Mouse (Mus musculus) neural tube, embryonic 15.5 days (tissue): ENCODE measurements around the gene Errfi1. TPM values are rescaled to one million over a fixed set of nuclear protein-coding genes. Genes with fewer than 3 reads are reported as not detected.
"Not testable (repeated sequence)": the region's sequence is repeated elsewhere in the genome, so short reads cannot be mapped to it uniquely, and the experiment has no call there.

Experiments used
- ATAC-seq: fragments of 200-750 bp; cut with Nextera tagmentation; 2 replicates; pipeline ENCODE4 v1.8.0; 2017; ENCODE audit warnings: mild to moderate bottlenecking, moderate TSS enrichment, moderate library complexity; ENCODE audit not compliant: low FRiP score
- H3K27ac ChIP-seq: fragments of 300-500 bp; sonication (generic); replicated peaks from 2 replicates; pipeline ENCODE4 v1.5.1; 2015; ENCODE audit warnings: mild to moderate bottlenecking, inconsistent platforms
- H3K27me3 ChIP-seq: fragments of 300-500 bp; sonication (generic); replicated peaks from 2 replicates; pipeline ENCODE4 v1.6.1; 2015; ENCODE audit warnings: inconsistent platforms
- H3K36me3 ChIP-seq: fragments of 300-500 bp; sonication (generic); 2 replicates; pipeline ENCODE4 v1.6.1; 2015; ENCODE audit warnings: inconsistent platforms
- H3K4me1 ChIP-seq: fragments of 300-500 bp; sonication (generic); 2 replicates; pipeline ENCODE4 v1.6.1; 2015; ENCODE audit warnings: inconsistent platforms
- H3K4me2 ChIP-seq: fragments of 300-500 bp; sonication (generic); 2 replicates; pipeline ENCODE4 v1.6.1; 2015; ENCODE audit warnings: inconsistent platforms, mild to moderate bottlenecking, moderate library complexity
- H3K4me3 ChIP-seq: fragments of 300-500 bp; sonication (generic); replicated peaks from 2 replicates; pipeline ENCODE4 v1.5.1; 2015; ENCODE audit warnings: mild to moderate bottlenecking, inconsistent platforms
- H3K9ac ChIP-seq: fragments of 300-500 bp; sonication (generic); replicated peaks from 2 replicates; pipeline ENCODE4 v1.6.1; 2015; ENCODE audit warnings: mild to moderate bottlenecking, inconsistent platforms
- H3K9me3 ChIP-seq: fragments of 300-500 bp; sonication (generic); replicated peaks from 2 replicates; pipeline ENCODE4 v1.6.1; 2016; ENCODE audit warnings: inconsistent platforms
- WGBS: fragments of 180-500 bp; shearing (Covaris S2); methylation state at CpG from one replicate; pipeline ENCODE4 v1.1.7; 2015; ENCODE audit warnings: mixed read lengths; 5-methylcytosine and 5-hydroxymethylcytosine counted together
- polyA plus RNA-seq: library from polyadenylated mRNA; unstranded; fragments of >200 nt; fragmentation: Nextera tagmentation; extraction: Ambion mirVana; gene quantifications from 2 replicates; pipeline ENCODE4 v1.2.1, GENCODE M21; 2015

The Errfi1 gene
- polyA plus RNA-seq, 1 experiment from 2014 or later = 57.4 TPM

- no peak overlapping the region for H3K4me2 ChIP-seq
- 82% methylated on average over 6 of the region's 6 CpGs for WGBS
- no peak overlapping the region for H3K27ac ChIP-seq
- H3K4me1 ChIP-seq = peaks cover 25% of the 10 kb centered on the region
- H3K4me3 ChIP-seq = no peak overlapping the region
- H3K27me3 ChIP-seq = no peaks in the 10 kb centered on the region
- peaks cover 31% of the 10 kb centered on the region for H3K36me3 ChIP-seq
- no peak for ATAC-seq
- H3K9ac ChIP-seq = no peak overlapping the region
- no peaks in the 10 kb centered on the region for H3K9me3 ChIP-seq
Measured at GRCm38 (mm10) chr4:150868161-150868560, 14.4 kb downstream of the Errfi1 start.

- no peak overlapping the region for H3K4me3 ChIP-seq
- H3K36me3 ChIP-seq = peaks cover 31% of the 10 kb centered on the region
- WGBS = 87% methylated on average over 2 of the region's 2 CpGs
- H3K27ac ChIP-seq = no peak overlapping the region
- ATAC-seq = no peak
- H3K4me2 ChIP-seq = no peak overlapping the region
- H3K9ac ChIP-seq = no peak overlapping the region
- no peaks in the 10 kb centered on the region for H3K9me3 ChIP-seq
- H3K4me1 ChIP-seq = peaks cover 24% of the 10 kb centered on the region
- H3K27me3 ChIP-seq = no peaks in the 10 kb centered on the region
Measured at GRCm38 (mm10) chr4:150868859-150869258, 15.1 kb downstream of the Errfi1 start.

GRCm38 (mm10) chr4:150869276-150870197 is 15.8 kb downstream of the Errfi1 start:
- H3K27ac ChIP-seq = no peak overlapping the region; the same call in 1 of the 2 replicates
- H3K9ac ChIP-seq = no peak overlapping the region
- H3K4me1 ChIP-seq = peaks cover 24% of the 10 kb centered on the region
- no peaks in the 10 kb centered on the region for H3K27me3 ChIP-seq
- no peak for ATAC-seq
- H3K4me3 ChIP-seq = no peak overlapping the region
- 75% methylated on average over 17 of the region's 17 CpGs for WGBS
- H3K4me2 ChIP-seq = no peak overlapping the region
- no peaks in the 10 kb centered on the region for H3K9me3 ChIP-seq
- peaks cover 31% of the 10 kb centered on the region for H3K36me3 ChIP-seq

GRCm38 (mm10) chr4:150870963-150871391 is 17.3 kb downstream of the Errfi1 start:
- no peak for ATAC-seq

GRCm38 (mm10) chr4:150871392-150872138 is 17.8 kb downstream of the Errfi1 start:
- Histone ChIP-seq H3K9me3 (no peaks in the 10 kb centered on the region), H3K4me3 (no peak overlapping the region), H3K4me2 (no peak overlapping the region), H3K9ac (peak overlapping the region; percentile 7; the same call in 1 of the 2 replicates), H3K36me3 (peaks cover 19% of the 10 kb centered on the region), H3K27me3 (no peaks in the 10 kb centered on the region), H3K27ac (peak overlapping the region; percentile 77), H3K4me1 (peaks cover 19% of the 10 kb centered on the region)
- ATAC-seq = peak; percentile 85
- WGBS = 23% methylated on average over 10 of the region's 10 CpGs

More at GRCm38 (mm10) chr4:150870963-150871391, 17.3 kb downstream of the Errfi1 start:
- Histone ChIP-seq H3K9me3 (no peaks in the 10 kb centered on the region), H3K4me1 (peaks cover 19% of the 10 kb centered on the region), H3K9ac (no peak overlapping the region), H3K27me3 (no peaks in the 10 kb centered on the region), H3K36me3 (peaks cover 25% of the 10 kb centered on the region), H3K4me2 (no peak overlapping the region), H3K27ac (peak overlapping the region; percentile 77; the same call in 1 of the 2 replicates), H3K4me3 (no peak overlapping the region)
- 86% methylated on average over 13 of the region's 13 CpGs for WGBS

- Histone ChIP-seq H3K4me2 (no peak overlapping the region), H3K27me3 (no peaks in the 10 kb centered on the region), H3K4me3 (no peak overlapping the region), H3K36me3 (peaks cover 13% of the 10 kb centered on the region), H3K9ac (peak overlapping the region; percentile 7; the same call in 1 of the 2 replicates), H3K9me3 (no peaks in the 10 kb centered on the region), H3K4me1 (peaks cover 19% of the 10 kb centered on the region), H3K27ac (peak overlapping the region; percentile 77)
- ATAC-seq = peak; percentile 67
- WGBS = 44% methylated on average over 9 of the region's 9 CpGs
Measured at GRCm38 (mm10) chr4:150872139-150872651, 18.5 kb downstream of the Errfi1 start.

GRCm38 (mm10) chr4:150872681-150873080 is 19.0 kb downstream of the Errfi1 start:
- ATAC-seq = no peak
- Histone ChIP-seq H3K9ac (no peak overlapping the region), H3K27me3 (no peaks in the 10 kb centered on the region), H3K4me2 (no peak overlapping the region), H3K36me3 (peaks cover 8% of the 10 kb centered on the region), H3K9me3 (no peaks in the 10 kb centered on the region), H3K27ac (peak overlapping the region; percentile 77; the same call in 1 of the 2 replicates), H3K4me1 (peaks cover 19% of the 10 kb centered on the region), H3K4me3 (no peak overlapping the region)
- 84% methylated on average over 8 of the region's 8 CpGs for WGBS

- not testable (repeated sequence) for H3K4me3 ChIP-seq, ATAC-seq, H3K27me3 ChIP-seq, H3K4me2 ChIP-seq, H3K36me3 ChIP-seq, H3K27ac ChIP-seq, H3K9ac ChIP-seq
- peaks cover 11% of the 10 kb centered on the region for H3K9me3 ChIP-seq
- H3K4me1 ChIP-seq = peaks cover 19% of the 10 kb centered on the region
- 83% methylated on average over 4 of the region's 4 CpGs for WGBS
Measured at GRCm38 (mm10) chr4:150874416-150874815, 20.7 kb downstream of the Errfi1 start.

- Histone ChIP-seq H3K27ac (no peak overlapping the region), H3K36me3 (0 out of 2 replicates have a peak, but pooled peaks cover 5% of the 10 kb centered on the region), H3K9me3 (peaks cover 21% of the 10 kb centered on the region), H3K27me3 (no peaks in the 10 kb centered on the region), H3K4me1 (peaks cover 19% of the 10 kb centered on the region), H3K4me2 (no peak overlapping the region), H3K9ac (no peak overlapping the region), H3K4me3 (no peak overlapping the region)
- WGBS = 89% methylated on average over 10 of the region's 10 CpGs
- ATAC-seq = no peak
Measured at GRCm38 (mm10) chr4:150875393-150875792, 21.7 kb downstream of the Errfi1 start.

GRCm38 (mm10) chr4:150879631-150880030 is 25.9 kb downstream of the Errfi1 start:
- Histone ChIP-seq H3K9me3 (peaks cover 21% of the 10 kb centered on the region), H3K36me3 (0 out of 2 replicates have a peak, but pooled peaks cover 5% of the 10 kb centered on the region), H3K4me2 (no peak overlapping the region), H3K9ac (no peak overlapping the region), H3K4me3 (no peak overlapping the region), H3K27ac (no peak overlapping the region), H3K4me1 (no peaks in the 10 kb centered on the region), H3K27me3 (no peaks in the 10 kb centered on the region)
- 95% methylated on average over 22 of the region's 22 CpGs for WGBS
- ATAC-seq = no peak

- Histone ChIP-seq H3K4me1 (no peaks in the 10 kb centered on the region), H3K36me3 (0 out of 2 replicates have a peak, but pooled peaks cover 5% of the 10 kb centered on the region), H3K4me2 (no peak overlapping the region), H3K4me3 (no peak overlapping the region), H3K27me3 (no peaks in the 10 kb centered on the region), H3K27ac (no peak overlapping the region), H3K9ac (no peak overlapping the region), H3K9me3 (peaks cover 21% of the 10 kb centered on the region)
- WGBS = 92% methylated on average over 5 of the region's 5 CpGs
- ATAC-seq = no peak
Measured at GRCm38 (mm10) chr4:150880364-150880763, 26.6 kb downstream of the Errfi1 start.
